Comparison of ENCODE assay signal across 8 mouse cellular contexts in genomic region chr10:86777614-86778319, GRCm38 (mm10). TPM values are rescaled to one million over a fixed set of nuclear protein-coding genes. Genes with fewer than 3 reads are reported as not detected.
DNase-seq lines count a peak whose midpoint lies in the region; ATAC-seq and TF ChIP-seq lines count a peak whose summit lies in the region.

No protein-coding gene starts in this region.

- H3K79me3 ChIP-seq in C2C12 (ENCODE audit: low read depth), result peaks cover 35% of the 10 kb centered on the region

- no peaks in the 10 kb centered on the region for H3K27me3 ChIP-seq in heart, embryonic 12.5 days (replicated peaks)
- no peaks in the 10 kb centered on the region for H3K27me3 ChIP-seq in C2C12 (ENCODE audit: control insufficient read depth, insufficient read depth, insufficient read length)
- no peaks in the 10 kb centered on the region; the same call in 1 of the 2 replicates for H3K27me3 ChIP-seq in forebrain, embryonic 11.5 days (ENCODE audit: control insufficient read depth, insufficient read depth, low read length)
- H3K27me3 ChIP-seq in liver, embryonic 15.5 days, result peaks cover 17% of the 10 kb centered on the region; the same call in 1 of the 2 replicates

- intact Hi-C loops in heart, postnatal 25 days (cut with DNase I), result loop anchor here (2.0 kb wide), 1 partner anchor 71 kb away; no protein-coding TSS in a partner anchor

- H3K4me3 ChIP-seq in heart, embryonic 12.5 days, result peak overlapping the region; percentile 85
- no peak overlapping the region for H3K4me3 ChIP-seq in C2C12 (ENCODE audit: insufficient read depth, poor library complexity, severe bottlenecking)
- H3K4me3 ChIP-seq in forebrain, embryonic 11.5 days (ENCODE audit: low read depth, low read length), result peak overlapping the region; percentile 54
- H3K4me3 ChIP-seq in liver, embryonic 15.5 days (replicated peaks), result peak overlapping the region; percentile 70

- peaks cover 39% of the 10 kb centered on the region for H3K79me2 ChIP-seq in C2C12 (ENCODE audit: control insufficient read depth, insufficient read depth)

- ATAC-seq in heart, embryonic 12.5 days (ENCODE audit: insufficient number of reproducible peaks, low FRiP score), result no peak
- ATAC-seq in forebrain, embryonic 11.5 days (replicated peaks; ENCODE audit: low FRiP score), result 0 out of 2 replicates have a peak, but pooled peaks have one; percentile 1
- ATAC-seq in liver, embryonic 15.5 days (ENCODE audit: insufficient read depth), result no peak
- ATAC-seq in megakaryocyte-erythroid progenitor cell, adult 5-6 weeks (replicated peaks; ENCODE audit: low FRiP score, low TSS enrichment, poor library complexity, severe bottlenecking), result no peak; the same call in 1 of the 2 replicates

- peak overlapping the region; percentile 71 for H3K9ac ChIP-seq in heart, embryonic 12.5 days
- H3K9ac ChIP-seq in forebrain, embryonic 11.5 days (ENCODE audit: low read length), result peak overlapping the region; percentile 55
- H3K9ac ChIP-seq in liver, embryonic 15.5 days, result peak overlapping the region; percentile 56

- no peaks in the 10 kb centered on the region for H3K36me3 ChIP-seq in heart, embryonic 12.5 days
- no peaks in the 10 kb centered on the region for H3K36me3 ChIP-seq in C2C12 (ENCODE audit: control insufficient read depth, insufficient read depth)
- H3K36me3 ChIP-seq in forebrain, embryonic 11.5 days (ENCODE audit: control insufficient read depth, insufficient read depth, low read length), result no peaks in the 10 kb centered on the region
- no peaks in the 10 kb centered on the region for H3K36me3 ChIP-seq in liver, embryonic 15.5 days (replicated peaks)

- no peak for DNase-seq in heart, postnatal 25 days (ENCODE audit: low spot score)
- DNase-seq in forebrain, embryonic 11.5 days (ENCODE audit: low spot score), result peak; percentile 56
- DNase-seq in urinary bladder, postnatal 4 days (ENCODE audit: low spot score in 2 of 2), result no peak
- DNase-seq in cerebellum, adult 11 months, result no peak

- H3K9me3 ChIP-seq in heart, embryonic 12.5 days (replicated peaks), result no peaks in the 10 kb centered on the region
- no peaks in the 10 kb centered on the region for H3K9me3 ChIP-seq in forebrain, embryonic 11.5 days (ENCODE audit: control insufficient read depth, low read length)
- H3K9me3 ChIP-seq in liver, embryonic 15.5 days (replicated peaks), result no peaks in the 10 kb centered on the region

- peaks cover 42% of the 10 kb centered on the region for H3K4me1 ChIP-seq in heart, embryonic 12.5 days (replicated peaks)
- peaks cover 6% of the 10 kb centered on the region for H3K4me1 ChIP-seq in forebrain, embryonic 11.5 days (replicated peaks; ENCODE audit: control insufficient read depth, insufficient read depth, low read length)
- peaks cover 29% of the 10 kb centered on the region for H3K4me1 ChIP-seq in liver, embryonic 15.5 days (replicated peaks)

- peak overlapping the region; percentile 97 for H3K4me2 ChIP-seq in heart, embryonic 12.5 days
- H3K4me2 ChIP-seq in forebrain, embryonic 11.5 days (ENCODE audit: low read depth, low read length, severe bottlenecking), result peak overlapping the region; percentile 97
- peak overlapping the region; percentile 100 for H3K4me2 ChIP-seq in liver, embryonic 15.5 days

- peak overlapping the region; percentile 45 for H3ac ChIP-seq in C2C12 (ENCODE audit: control insufficient read depth, insufficient read length, low read depth)

- peak overlapping the region; percentile 94 for H3K27ac ChIP-seq in heart, embryonic 12.5 days (ENCODE audit: poor library complexity, severe bottlenecking)
- H3K27ac ChIP-seq in forebrain, embryonic 11.5 days (ENCODE audit: low read depth, low read length), result no peak overlapping the region
- H3K27ac ChIP-seq in liver, embryonic 15.5 days (replicated peaks), result 0 out of 2 replicates have a peak overlapping the region, but pooled peaks have one; percentile 77

- 16% methylated on average over 19 of the region's 19 CpGs for WGBS in heart, embryonic 12.5 days
- 45% methylated on average over 19 of the region's 19 CpGs for WGBS in forebrain, embryonic 11.5 days
- 32% methylated on average over 19 of the region's 19 CpGs for WGBS in liver, embryonic 15.5 days (ENCODE audit: insufficient replicate concordance)

- no peak for TF ChIP-seq CTCF in C2C12 (IDR thresholded peaks at IDR 0.05; ENCODE audit: control insufficient read depth, insufficient read depth, insufficient read length)

TF ChIP-seq in C2C12, 6 proteins besides CTCF, POLR2A, EP300 and RAD21:
- no peak for TF ChIP-seq USF1 (IDR thresholded peaks at IDR 0.05; ENCODE audit: low read depth)

RNA-seq across cellular contexts. Expression of gene Nt5dc3, which starts 1.0 kb away (rescaled TPM):
- 2.0 and 2.7 TPM in 2 replicates for polyA plus RNA-seq in heart, embryonic 12.5 days (2016; fragmentation: Nextera tagmentation; extraction: Ambion mirVana)
- total RNA-seq in heart, postnatal 25 days (2021), result 10 to 100 TPM; 30.2 to 36.5 TPM
- polyA plus RNA-seq in C2C12 (2012; fragmentation: generic; extraction: Trizol), result 13.7 TPM
- 1.5 and 1.8 TPM in 2 replicates for polyA plus RNA-seq in forebrain, embryonic 11.5 days (2014; fragmentation: Nextera tagmentation; extraction: Ambion mirVana)
- 0.25 and 0.33 TPM in 2 replicates for polyA plus RNA-seq in liver, embryonic 15.5 days (2015; fragmentation: Nextera tagmentation; extraction: Ambion mirVana)
- total RNA-seq in megakaryocyte-erythroid progenitor cell, adult 5-6 weeks (2014; fragmentation: Nextera tagmentation), result 8.9 and 12.4 TPM in 2 replicates
- total RNA-seq in megakaryocyte-erythroid progenitor cell, adult 5-6 weeks (2017), result 2.9 and 6.8 TPM in 2 replicates

RNA-seq across cellular contexts. Expression of gene Gm49358, which starts 14.0 kb away (rescaled TPM):
- not detected in 2 replicates for polyA plus RNA-seq in heart, embryonic 12.5 days (2016; fragmentation: Nextera tagmentation; extraction: Ambion mirVana)
- 10 to 100 TPM; 12.5 to 13.9 TPM for total RNA-seq in heart, postnatal 25 days (2021)
- polyA plus RNA-seq in C2C12 (2012; fragmentation: generic; extraction: Trizol), result not detected
- polyA plus RNA-seq in forebrain, embryonic 11.5 days (2014; fragmentation: Nextera tagmentation; extraction: Ambion mirVana), result not detected in 2 replicates
- polyA plus RNA-seq in liver, embryonic 15.5 days (2015; fragmentation: Nextera tagmentation; extraction: Ambion mirVana), result not detected in 2 replicates
- total RNA-seq in megakaryocyte-erythroid progenitor cell, adult 5-6 weeks (2014; fragmentation: Nextera tagmentation), result not detected in 2 replicates
- total RNA-seq in megakaryocyte-erythroid progenitor cell, adult 5-6 weeks (2017), result 1.6 TPM in 1 of 2 replicates, not detected in the other
